Mouse (Mus musculus) embryonic facial prominence, embryonic 11.5 days (tissue): ENCODE measurements around the gene Dzip1l. TPM values are rescaled to one million over a fixed set of nuclear protein-coding genes. Genes with fewer than 3 reads are reported as not detected.

Experiments used
- ATAC-seq: fragments of 200-750 bp; cut with Nextera tagmentation; replicated peaks from 2 replicates; pipeline ENCODE4 v1.8.0; 2017; ENCODE audit warnings: low read depth; ENCODE audit not compliant: insufficient number of reproducible peaks, low FRiP score, low TSS enrichment
- DNase-seq: peaks from one replicate; pipeline ENCODE4 v3.0.0-alpha.2; 2015; ENCODE audit warnings: low spot score
- H3K27ac ChIP-seq: fragments of 300-500 bp; sonication (generic); replicated peaks from 2 replicates; pipeline ENCODE4 v1.5.1; 2014; ENCODE audit warnings: mild to moderate bottlenecking, low read depth, low read length, control low read depth
- H3K27me3 ChIP-seq: fragments of 300-500 bp; sonication (generic); 2 replicates; pipeline ENCODE4 v1.6.1; 2014; ENCODE audit warnings: mild to moderate bottlenecking, low read length, moderate library complexity, mixed read lengths; ENCODE audit not compliant: control insufficient read depth, insufficient read depth
- H3K36me3 ChIP-seq: fragments of 300-500 bp; sonication (generic); replicated peaks from 2 replicates; pipeline ENCODE4 v1.6.1; 2014; ENCODE audit warnings: low read depth, mild to moderate bottlenecking, low read length, moderate library complexity, mixed read lengths; ENCODE audit not compliant: control insufficient read depth, insufficient read depth
- H3K4me1 ChIP-seq: fragments of 300-500 bp; sonication (generic); 2 replicates; pipeline ENCODE4 v1.6.1; 2014; ENCODE audit warnings: low read length, mixed read lengths; ENCODE audit not compliant: control insufficient read depth, insufficient read depth
- H3K4me2 ChIP-seq: fragments of 300-500 bp; sonication (generic); 2 replicates; pipeline ENCODE4 v1.6.1; 2014; ENCODE audit warnings: low read depth, mild to moderate bottlenecking, control low read depth, low read length, moderate library complexity
- H3K4me3 ChIP-seq: fragments of 300-500 bp; sonication (generic); 2 replicates; pipeline ENCODE4 v1.5.1; 2014; ENCODE audit warnings: low read depth, low read length, control low read depth
- H3K9ac ChIP-seq: fragments of 300-500 bp; sonication (generic); replicated peaks from 2 replicates; pipeline ENCODE4 v1.6.1; 2014; ENCODE audit warnings: mild to moderate bottlenecking, control low read depth, low read length
- H3K9me3 ChIP-seq: fragments of 300-500 bp; sonication (generic); replicated peaks from 2 replicates; pipeline ENCODE4 v1.6.1; 2016; ENCODE audit warnings: mild to moderate bottlenecking, low read length, inconsistent platforms, mixed read lengths; ENCODE audit not compliant: control insufficient read depth
- WGBS: fragments of 180-500 bp; shearing (Covaris S2); extraction: QIAGEN DNeasy Blood & Tissue Kit; methylation state at CpG from one replicate; pipeline ENCODE4 v1.1.7; 2014; 5-methylcytosine and 5-hydroxymethylcytosine counted together
- polyA plus RNA-seq: library from polyadenylated mRNA; unstranded; fragments of >200 nt; fragmentation: Nextera tagmentation; extraction: Ambion mirVana; gene quantifications from 2 replicates; pipeline ENCODE4 v1.2.1, GENCODE M21; 2014

Gene Dzip1l
- polyA plus RNA-seq, 1 experiment from 2014 or later = 12.0 TPM

- H3K27ac ChIP-seq = no peak overlapping the region
- H3K27me3 ChIP-seq = no peaks in the 10 kb centered on the region
- H3K9me3 ChIP-seq = no peaks in the 10 kb centered on the region
- 55% methylated on average over 8 of the region's 8 CpGs for WGBS
- no peak overlapping the region for H3K9ac ChIP-seq
- H3K4me2 ChIP-seq = no peak overlapping the region
- H3K4me3 ChIP-seq = no peak overlapping the region
- DNase-seq (peak; percentile 11), ATAC-seq (no peak)
- peaks cover 3% of the 10 kb centered on the region; the same call in 1 of the 2 replicates for H3K36me3 ChIP-seq
- H3K4me1 ChIP-seq = no peaks in the 10 kb centered on the region
Observed at GRCm38 (mm10) chr9:99632264-99632663, 3.0 kb downstream of the Dzip1l start.

- Histone ChIP-seq H3K27me3 (no peaks in the 10 kb centered on the region), H3K27ac (no peak overlapping the region), H3K4me1 (no peaks in the 10 kb centered on the region), H3K36me3 (peaks cover 15% of the 10 kb centered on the region), H3K4me3 (no peak overlapping the region), H3K4me2 (no peak overlapping the region), H3K9me3 (no peaks in the 10 kb centered on the region), H3K9ac (no peak overlapping the region)
- 87% methylated on average over 1 of the region's 1 CpGs for WGBS
- no peak for ATAC-seq
- peak; percentile 38 for DNase-seq
Observed at GRCm38 (mm10) chr9:99636776-99637175, 7.5 kb downstream of the Dzip1l start.

GRCm38 (mm10) chr9:99637227-99637626 is 7.9 kb downstream of the Dzip1l start:
- Histone ChIP-seq H3K4me3 (no peak overlapping the region), H3K27me3 (no peaks in the 10 kb centered on the region), H3K9ac (no peak overlapping the region), H3K36me3 (peaks cover 15% of the 10 kb centered on the region), H3K4me1 (no peaks in the 10 kb centered on the region), H3K4me2 (no peak overlapping the region), H3K9me3 (no peaks in the 10 kb centered on the region), H3K27ac (no peak overlapping the region)
- 95% methylated on average over 17 of the region's 17 CpGs for WGBS
- DNase-seq (no peak), ATAC-seq (no peak)

GRCm38 (mm10) chr9:99637736-99638135 is 8.4 kb downstream of the Dzip1l start:
- no peak overlapping the region for H3K4me2 ChIP-seq
- peaks cover 15% of the 10 kb centered on the region for H3K36me3 ChIP-seq
- H3K9ac ChIP-seq = no peak overlapping the region
- no peaks in the 10 kb centered on the region for H3K27me3 ChIP-seq
- ATAC-seq (no peak), DNase-seq (no peak)
- no peaks in the 10 kb centered on the region for H3K9me3 ChIP-seq
- 93% methylated on average over 13 of the region's 13 CpGs for WGBS
- no peak overlapping the region for H3K27ac ChIP-seq
- H3K4me1 ChIP-seq = no peaks in the 10 kb centered on the region
- H3K4me3 ChIP-seq = no peak overlapping the region

GRCm38 (mm10) chr9:99639957-99640356 is 10.7 kb downstream of the Dzip1l start:
- no peak overlapping the region for H3K27ac ChIP-seq
- no peak for DNase-seq
- 91% methylated on average over 5 of the region's 5 CpGs for WGBS

GRCm38 (mm10) chr9:99645416-99645815 is 16.1 kb downstream of the Dzip1l start:
- H3K4me2 ChIP-seq = no peak overlapping the region
- no peak overlapping the region for H3K9ac ChIP-seq
- H3K4me3 ChIP-seq = no peak overlapping the region
- H3K36me3 ChIP-seq = peaks cover 6% of the 10 kb centered on the region
- H3K9me3 ChIP-seq = no peaks in the 10 kb centered on the region
- H3K27ac ChIP-seq = no peak overlapping the region
- H3K27me3 ChIP-seq = no peaks in the 10 kb centered on the region
- ATAC-seq = no peak
- DNase-seq = no peak
- no peaks in the 10 kb centered on the region for H3K4me1 ChIP-seq
- 89% methylated on average over 6 of the region's 6 CpGs for WGBS

More at GRCm38 (mm10) chr9:99639957-99640356, 10.7 kb downstream of the Dzip1l start:
- H3K9ac ChIP-seq = no peak overlapping the region
- H3K9me3 ChIP-seq = no peaks in the 10 kb centered on the region
- H3K4me2 ChIP-seq = no peak overlapping the region
- H3K36me3 ChIP-seq = peaks cover 15% of the 10 kb centered on the region
- ATAC-seq = no peak
- no peak overlapping the region for H3K4me3 ChIP-seq
- H3K27me3 ChIP-seq = no peaks in the 10 kb centered on the region
- H3K4me1 ChIP-seq = no peaks in the 10 kb centered on the region

- H3K27me3 ChIP-seq = no peaks in the 10 kb centered on the region
- ATAC-seq (no peak), DNase-seq (no peak)
- 90% methylated on average over 6 of the region's 6 CpGs for WGBS
- H3K9ac ChIP-seq = no peak overlapping the region
- H3K4me1 ChIP-seq = no peaks in the 10 kb centered on the region
- peaks cover 6% of the 10 kb centered on the region for H3K36me3 ChIP-seq
- no peaks in the 10 kb centered on the region for H3K9me3 ChIP-seq
- H3K27ac ChIP-seq = no peak overlapping the region
- no peak overlapping the region for H3K4me2 ChIP-seq
- no peak overlapping the region for H3K4me3 ChIP-seq
Observed at GRCm38 (mm10) chr9:99646102-99646501, 16.8 kb downstream of the Dzip1l start.

- H3K27ac ChIP-seq = no peak overlapping the region
- H3K9me3 ChIP-seq = no peaks in the 10 kb centered on the region
- H3K27me3 ChIP-seq = no peaks in the 10 kb centered on the region
- no peak overlapping the region for H3K4me2 ChIP-seq
- DNase-seq (no peak), ATAC-seq (no peak)
- H3K9ac ChIP-seq = no peak overlapping the region
- H3K4me3 ChIP-seq = no peak overlapping the region
- 69% methylated on average over 10 of the region's 10 CpGs for WGBS
- peaks cover 4% of the 10 kb centered on the region for H3K36me3 ChIP-seq
- no peaks in the 10 kb centered on the region for H3K4me1 ChIP-seq
Observed at GRCm38 (mm10) chr9:99660756-99661155, 31.5 kb downstream of the Dzip1l start.
